Mouse (Mus musculus) C2C12 (cell line): Measurements from ENCODE around the gene Ush2a. TPM values are rescaled to one million over a fixed set of nuclear protein-coding genes. Genes with fewer than 3 reads are reported as not detected.

Source experiments
- H3K27me3 ChIP-seq: one replicate; pipeline ENCODE4 v1.6.1; 2011; ENCODE audit not compliant: control insufficient read depth, insufficient read depth, insufficient read length
- H3K36me3 ChIP-seq: one replicate; pipeline ENCODE4 v1.6.1; 2011; ENCODE audit not compliant: control insufficient read depth, insufficient read depth
- H3K4me3 ChIP-seq: one replicate; pipeline ENCODE4 v1.5.1; 2011; ENCODE audit warnings: mild to moderate bottlenecking, control low read depth; ENCODE audit not compliant: poor library complexity, insufficient read depth, severe bottlenecking
- H3K79me2 ChIP-seq: one replicate; pipeline ENCODE4 v1.6.1; 2011; ENCODE audit not compliant: control insufficient read depth, insufficient read depth
- H3K79me3 ChIP-seq: one replicate; pipeline ENCODE4 v1.6.1; 2011; ENCODE audit warnings: low read depth, control low read depth
- H3ac ChIP-seq: one replicate; pipeline ENCODE3; 2011; ENCODE audit warnings: low read depth; ENCODE audit not compliant: control insufficient read depth, insufficient read length
- CEBPB ChIP-seq: IDR thresholded peaks from one replicate; pipeline ENCODE4 v1.6.1; 2011; ENCODE audit warnings: low read depth, mild to moderate bottlenecking, control low read depth, moderate library complexity
- CTCF ChIP-seq: IDR thresholded peaks from one replicate; pipeline ENCODE4 v1.5.1; 2011; ENCODE audit not compliant: control insufficient read depth, insufficient read depth, insufficient read length
- FOSL1 ChIP-seq: IDR thresholded peaks from one replicate; pipeline ENCODE4 v1.8.0; 2011; ENCODE audit warnings: mild to moderate bottlenecking, low read length; ENCODE audit not compliant: poor library complexity, insufficient read depth, severe bottlenecking
- MAX ChIP-seq: IDR thresholded peaks from one replicate; pipeline ENCODE4 v1.6.1; 2011; ENCODE audit warnings: mild to moderate bottlenecking, control low read depth
- MYOD1 ChIP-seq: IDR thresholded peaks from one replicate; pipeline ENCODE4 v1.6.1; 2011; ENCODE audit warnings: low read depth; ENCODE audit not compliant: control insufficient read depth, insufficient read length
- MYOG ChIP-seq: IDR thresholded peaks from one replicate; pipeline ENCODE4 v1.6.1; 2011; ENCODE audit not compliant: control insufficient read depth, insufficient read length; ENCODE audit errors: extremely low read depth
- USF1 ChIP-seq: IDR thresholded peaks from one replicate; pipeline ENCODE4 v1.6.1; 2011; ENCODE audit warnings: low read depth, mild to moderate bottlenecking, control low read depth, moderate library complexity
- polyA plus RNA-seq: library from polyadenylated mRNA; unstranded; fragments of >200 nt; fragmentation: generic; extraction: Trizol; gene quantifications from one replicate; pipeline ENCODE4 v1.2.1, GENCODE M21; 2012; ENCODE audit warnings: missing spikeins

Ush2a gene
- polyA plus RNA-seq, 1 experiment = not detected

- no peak for TF ChIP-seq CTCF
- no peak for TF ChIP-seq FOSL1
- no peak for TF ChIP-seq MAX
- no peak for TF ChIP-seq CEBPB
- no peak for TF ChIP-seq MYOG
- TF ChIP-seq MYOD1 = no peak
- TF ChIP-seq USF1 = no peak
These were observed 568.9 kb downstream of the Ush2a start for GRCm38 (mm10) chr1:188830527-188831407.

DNA sequence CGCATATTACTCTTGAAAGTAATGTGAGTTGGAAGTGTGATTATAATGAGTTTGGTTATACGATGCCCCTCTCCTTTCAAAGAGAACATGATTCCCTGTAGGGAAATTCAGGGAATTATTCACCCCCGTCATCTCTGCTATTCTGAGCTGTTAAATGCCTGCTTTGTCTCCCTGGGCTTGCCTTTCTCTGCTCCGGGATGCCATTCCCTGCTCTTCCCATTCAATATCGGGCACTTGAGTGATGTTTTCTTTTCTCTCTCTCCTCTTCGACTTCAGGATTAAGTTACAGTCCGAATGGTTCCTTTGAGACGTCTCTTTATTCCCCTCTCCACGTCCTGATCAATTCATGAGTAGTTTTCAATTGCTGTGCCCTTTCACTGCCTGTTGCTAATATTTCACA lies 572.1 kb downstream of the Ush2a start:
- Histone ChIP-seq H3K36me3 (no peaks in the 10 kb centered on the region), H3K4me3 (no peak overlapping the region), H3K27me3 (no peaks in the 10 kb centered on the region), H3ac (no peak overlapping the region), H3K79me2 (no peaks in the 10 kb centered on the region), H3K79me3 (no peaks in the 10 kb centered on the region)
- TF ChIP-seq USF1 (no peak), MYOD1 (no peak), MAX (no peak), FOSL1 (no peak)

More at GRCm38 (mm10) chr1:188830527-188831407, 568.9 kb downstream of the Ush2a start:
- H3K27me3 ChIP-seq = no peaks in the 10 kb centered on the region
- no peaks in the 10 kb centered on the region for H3K79me3 ChIP-seq
- H3K36me3 ChIP-seq = no peaks in the 10 kb centered on the region
- no peaks in the 10 kb centered on the region for H3K79me2 ChIP-seq
- H3ac ChIP-seq = no peak overlapping the region
- H3K4me3 ChIP-seq = no peak overlapping the region

- H3K79me2 ChIP-seq = no peaks in the 10 kb centered on the region
- H3K4me3 ChIP-seq = no peak overlapping the region
- no peak overlapping the region for H3ac ChIP-seq
- no peaks in the 10 kb centered on the region for H3K27me3 ChIP-seq
- TF ChIP-seq FOSL1 (no peak), MYOD1 (no peak), MYOG (no peak), USF1 (no peak), MAX (no peak), CTCF (no peak), CEBPB (no peak)
- no peaks in the 10 kb centered on the region for H3K79me3 ChIP-seq
- no peaks in the 10 kb centered on the region for H3K36me3 ChIP-seq
These were observed 572.9 kb downstream of the Ush2a start for GRCm38 (mm10) chr1:188834770-188835169.

- Histone ChIP-seq H3K79me2 (no peaks in the 10 kb centered on the region), H3K79me3 (no peaks in the 10 kb centered on the region), H3ac (no peak overlapping the region), H3K27me3 (no peaks in the 10 kb centered on the region), H3K4me3 (no peak overlapping the region), H3K36me3 (no peaks in the 10 kb centered on the region)
- TF ChIP-seq MYOG (no peak), MAX (no peak), CTCF (no peak), MYOD1 (no peak), FOSL1 (no peak), CEBPB (no peak), USF1 (no peak)
These were observed 575.9 kb downstream of the Ush2a start for GRCm38 (mm10) chr1:188837613-188838295.

- TF ChIP-seq MYOD1 (no peak), CEBPB (no peak), USF1 (no peak), FOSL1 (no peak), MAX (no peak), MYOG (no peak), CTCF (no peak)
- Histone ChIP-seq H3K27me3 (no peaks in the 10 kb centered on the region), H3K79me3 (no peaks in the 10 kb centered on the region), H3K4me3 (no peak overlapping the region), H3K36me3 (no peaks in the 10 kb centered on the region), H3K79me2 (no peaks in the 10 kb centered on the region), H3ac (no peak overlapping the region)
These were observed 585.4 kb downstream of the Ush2a start for GRCm38 (mm10) chr1:188847242-188847641.
